Mouse (Mus musculus) testis, adult 2 months (tissue): Measurements from ENCODE around the gene Nav2. TPM values are rescaled to one million over a fixed set of nuclear protein-coding genes. Genes with fewer than 3 reads are reported as not detected.

Experiments used
- H3K27ac ChIP-seq: fragments of 200-500 bp; 2 replicates; pipeline ENCODE4 v1.5.1; 2012; ENCODE audit warnings: low read depth, low read length; ENCODE audit not compliant: control insufficient read depth, insufficient read depth
- H3K27me3 ChIP-seq: fragments of 200-500 bp; 2 replicates; pipeline ENCODE4 v1.6.1; 2012; ENCODE audit warnings: mild to moderate bottlenecking, low read length, moderate library complexity; ENCODE audit not compliant: control insufficient read depth, insufficient read depth
- H3K36me3 ChIP-seq: fragments of 200-500 bp; 2 replicates; pipeline ENCODE4 v1.6.1; 2012; ENCODE audit warnings: mild to moderate bottlenecking, low read length; ENCODE audit not compliant: control insufficient read depth, insufficient read depth
- H3K4me1 ChIP-seq: fragments of 200-500 bp; 2 replicates; pipeline ENCODE4 v1.6.1; 2012; ENCODE audit warnings: low read length; ENCODE audit not compliant: control insufficient read depth, insufficient read depth
- H3K4me3 ChIP-seq: fragments of 200-500 bp; 2 replicates; pipeline ENCODE4 v1.5.1; 2012; ENCODE audit warnings: low read depth, mild to moderate bottlenecking, low read length, moderate library complexity, mixed read lengths; ENCODE audit not compliant: control insufficient read depth
- CTCF ChIP-seq: fragments of 200-500 bp; IDR thresholded peaks from 2 replicates; pipeline ENCODE4 v1.5.1; 2012; ENCODE audit warnings: low read depth, mild to moderate bottlenecking, inconsistent platforms, low read length, moderate library complexity; ENCODE audit not compliant: control insufficient read depth, insufficient read depth, insufficient replicate concordance
- POLR2A ChIP-seq: fragments of 200-500 bp; IDR thresholded peaks from 2 replicates; pipeline ENCODE4 v1.6.1; 2012; ENCODE audit warnings: low read depth, mild to moderate bottlenecking, inconsistent platforms, low read length, moderate library complexity; ENCODE audit not compliant: control insufficient read depth
- polyA plus RNA-seq: library from polyadenylated mRNA; depleted of rRNA; stranded (reverse); fragments of >200 nt; gene quantifications from 2 replicates; pipeline ENCODE4 v1.2.3, GENCODE M21; 2012

Gene Nav2
- polyA plus RNA-seq, 1 experiment = 20.8 TPM

DNA sequence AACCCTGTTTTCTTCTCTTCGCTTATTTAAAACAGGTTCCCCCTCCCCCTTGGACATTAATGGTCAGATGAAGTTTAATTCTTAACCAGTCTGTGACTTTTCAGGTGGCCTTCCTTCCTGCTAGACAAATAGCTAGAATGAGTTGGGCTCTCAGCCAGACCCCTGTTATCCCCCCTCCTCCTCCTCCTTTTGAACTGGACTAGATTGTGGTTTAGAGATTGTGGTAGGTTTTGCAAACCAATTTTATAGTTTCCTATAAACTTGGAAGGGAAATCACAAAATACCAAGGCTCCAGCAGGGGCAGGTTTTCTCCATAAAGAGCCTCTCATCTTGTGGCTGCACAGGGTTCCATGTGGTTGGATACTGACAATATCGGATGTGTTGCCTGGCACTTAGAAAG lies 606.5 kb downstream of the Nav2 start:
- Histone ChIP-seq H3K27ac (no peak overlapping the region), H3K27me3 (no peaks in the 10 kb centered on the region), H3K4me1 (no peaks in the 10 kb centered on the region), H3K36me3 (no peaks in the 10 kb centered on the region), H3K4me3 (no peak overlapping the region)
- TF ChIP-seq POLR2A (no peak), CTCF (no peak)

DNA sequence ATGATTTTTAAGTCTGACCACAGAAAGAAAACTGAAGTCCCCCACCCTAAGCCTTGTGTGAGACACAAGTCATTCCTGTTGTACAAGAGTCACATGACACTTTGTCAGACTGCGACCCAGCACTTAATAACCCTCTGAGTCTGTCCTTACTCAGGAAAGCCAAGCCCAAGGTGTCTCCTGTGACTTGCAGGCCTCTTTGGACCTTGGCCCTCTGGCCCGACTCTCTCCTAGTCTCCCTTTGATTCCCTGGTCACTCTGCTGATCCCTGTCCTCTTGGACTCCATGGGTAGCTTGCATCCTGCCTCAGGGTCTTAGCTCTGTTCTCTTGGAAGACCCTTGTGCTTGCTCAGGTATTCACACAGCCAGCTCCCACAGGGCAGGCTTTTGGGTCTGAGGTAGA lies 612.0 kb downstream of the Nav2 start:
- H3K27me3 ChIP-seq = no peaks in the 10 kb centered on the region
- H3K4me1 ChIP-seq = no peaks in the 10 kb centered on the region
- H3K36me3 ChIP-seq = no peaks in the 10 kb centered on the region
- no peak overlapping the region for H3K4me3 ChIP-seq
- TF ChIP-seq POLR2A (no peak), CTCF (no peak)
- no peak overlapping the region for H3K27ac ChIP-seq

- Histone ChIP-seq H3K27ac (no peak overlapping the region), H3K27me3 (no peaks in the 10 kb centered on the region), H3K4me3 (no peak overlapping the region), H3K4me1 (no peaks in the 10 kb centered on the region), H3K36me3 (no peaks in the 10 kb centered on the region)
- TF ChIP-seq POLR2A = no peak
- no peak for TF ChIP-seq CTCF
Observed at GRCm38 (mm10) chr7:49521349-49521748, 612.8 kb downstream of the Nav2 start.

DNA sequence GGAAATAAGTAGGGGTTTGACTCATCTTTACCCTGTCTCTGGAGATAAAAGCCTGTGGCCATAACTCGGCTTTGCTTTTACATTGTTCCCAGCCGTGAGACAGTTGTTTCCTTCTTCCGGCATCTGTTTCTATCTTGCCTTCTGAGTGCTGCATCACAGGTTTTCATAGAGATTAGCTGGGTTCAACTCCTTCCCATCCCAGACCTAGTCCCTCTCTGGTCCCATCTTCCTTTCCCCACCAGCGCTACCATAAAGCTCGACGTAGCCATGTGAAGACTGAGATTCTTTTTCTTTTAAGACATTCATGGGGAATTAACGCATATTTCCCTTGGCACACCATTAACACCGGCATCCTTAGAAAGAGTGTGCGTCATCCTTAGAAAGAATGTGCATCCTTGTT lies 613.5 kb downstream of the Nav2 start:
- TF ChIP-seq POLR2A (no peak), CTCF (no peak)
- H3K27me3 ChIP-seq = no peaks in the 10 kb centered on the region
- no peak overlapping the region for H3K4me3 ChIP-seq
- no peak overlapping the region for H3K27ac ChIP-seq
- H3K36me3 ChIP-seq = no peaks in the 10 kb centered on the region
- no peaks in the 10 kb centered on the region for H3K4me1 ChIP-seq

- H3K27me3 ChIP-seq = no peaks in the 10 kb centered on the region
- H3K4me3 ChIP-seq = no peak overlapping the region; the same call in 1 of the 2 replicates
- no peak overlapping the region for H3K27ac ChIP-seq
- no peaks in the 10 kb centered on the region for H3K36me3 ChIP-seq
- TF ChIP-seq POLR2A = no peak
- no peak for TF ChIP-seq CTCF
- H3K4me1 ChIP-seq = peaks cover 2% of the 10 kb centered on the region; the same call in 1 of the 2 replicates
Observed at GRCm38 (mm10) chr7:49522411-49523114, 614.0 kb downstream of the Nav2 start.

GRCm38 (mm10) chr7:49523115-49523445 lies 614.6 kb downstream of the Nav2 start:
- Histone ChIP-seq H3K27ac (no peak overlapping the region), H3K4me1 (peaks cover 3% of the 10 kb centered on the region; the same call in 1 of the 2 replicates), H3K4me3 (no peak overlapping the region), H3K27me3 (no peaks in the 10 kb centered on the region), H3K36me3 (no peaks in the 10 kb centered on the region)
- TF ChIP-seq POLR2A = no peak
- TF ChIP-seq CTCF = no peak

DNA sequence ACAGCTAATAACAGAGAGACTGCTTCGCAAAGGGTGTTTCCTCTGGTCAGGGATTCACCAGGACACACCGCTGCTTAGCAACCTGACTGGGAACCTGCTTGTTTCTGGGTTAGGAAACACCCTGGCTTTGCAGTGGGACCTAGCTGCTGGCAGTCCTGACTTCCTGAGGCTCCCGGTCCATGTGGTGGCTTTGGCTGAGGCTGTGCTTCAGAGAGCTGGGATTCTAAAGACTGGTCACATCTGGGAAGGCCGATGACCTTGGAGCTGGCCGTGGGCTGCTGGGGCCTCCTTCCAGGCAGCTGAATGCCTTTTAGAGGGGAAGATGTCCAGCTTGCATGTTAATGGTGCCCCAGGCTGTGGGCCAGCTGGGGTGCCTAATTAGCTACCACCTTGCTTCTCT lies 615.2 kb downstream of the Nav2 start:
- Histone ChIP-seq H3K36me3 (no peaks in the 10 kb centered on the region), H3K27me3 (no peaks in the 10 kb centered on the region), H3K4me3 (no peak overlapping the region), H3K4me1 (peaks cover 3% of the 10 kb centered on the region; the same call in 1 of the 2 replicates), H3K27ac (no peak overlapping the region)
- TF ChIP-seq POLR2A (no peak), CTCF (no peak)

DNA sequence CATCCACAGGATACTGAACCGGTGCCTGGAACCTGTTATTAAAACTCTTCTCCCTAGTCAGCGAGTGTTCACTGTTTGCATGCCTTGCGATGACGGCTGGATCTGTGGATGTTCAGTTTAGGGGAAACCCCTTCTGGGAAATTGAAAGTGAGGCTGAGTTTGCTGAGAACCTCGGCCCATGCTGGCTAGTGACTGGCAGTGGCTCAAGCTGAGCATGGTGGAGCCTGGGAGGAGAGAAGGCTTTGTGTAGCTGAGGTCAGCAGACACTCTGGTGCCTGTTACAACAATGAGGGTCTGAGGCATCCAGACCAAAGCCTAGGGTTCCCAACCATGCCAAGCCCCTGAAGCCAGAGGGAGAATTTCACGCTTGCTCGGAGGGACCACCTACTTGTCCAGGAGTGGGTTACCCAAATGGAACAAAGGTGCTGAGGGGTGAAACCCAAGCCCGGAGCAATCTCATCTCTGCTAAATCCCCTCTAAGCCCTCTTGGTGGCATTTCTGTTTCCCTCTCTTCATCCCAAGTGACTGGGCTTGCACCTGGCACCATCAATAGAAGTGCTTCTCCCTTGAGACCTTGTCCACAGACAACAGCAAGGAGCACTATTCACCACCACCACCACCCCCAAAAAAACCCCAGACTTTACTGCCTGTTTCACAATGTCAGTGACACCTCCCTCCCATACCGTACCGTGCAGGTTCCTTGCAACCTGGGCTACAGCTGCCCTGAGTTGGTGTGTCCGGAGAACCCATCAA lies 617.0 kb downstream of the Nav2 start:
- peaks cover 3% of the 10 kb centered on the region; the same call in 1 of the 2 replicates for H3K4me1 ChIP-seq

More for the DNA sequence above, 617.0 kb downstream of the Nav2 start:
- Histone ChIP-seq H3K27me3 (no peaks in the 10 kb centered on the region), H3K27ac (no peak overlapping the region), H3K36me3 (no peaks in the 10 kb centered on the region), H3K4me3 (no peak overlapping the region)
- TF ChIP-seq CTCF (no peak), POLR2A (no peak)
